Mouse (Mus musculus) spleen, adult 12 weeks (tissue): ENCODE results near the gene Phlpp1.

Source experiments
- DNase-seq: peaks from one replicate; pipeline ENCODE4 v3.0.0; 2022; ENCODE audit warnings: low spot score

Phlpp1 gene

DNA sequence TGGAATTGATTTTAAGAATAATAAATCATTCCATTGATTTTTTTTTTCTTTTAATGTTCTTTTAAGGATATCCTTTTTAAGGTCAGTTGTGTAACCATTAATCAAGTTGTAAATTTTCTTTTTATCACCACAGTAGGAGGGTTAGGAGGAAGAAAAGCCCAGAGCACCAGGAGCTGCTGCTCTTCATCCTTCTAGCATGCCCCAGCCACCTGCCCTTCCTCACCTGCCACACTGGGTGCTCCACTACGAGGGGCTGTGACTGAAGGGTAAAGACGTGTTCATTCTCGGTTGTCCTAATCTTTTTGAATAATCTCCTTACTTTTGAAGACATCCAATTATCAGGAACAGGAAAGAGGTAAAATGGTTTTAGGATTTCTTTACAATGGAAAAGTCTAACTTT, 22.7 kb downstream of the Phlpp1 start:
- no peak for DNase-seq

- no peak for DNase-seq
Observed at GRCm38 (mm10) chr1:106197991-106198390, 26.4 kb downstream of the Phlpp1 start.

DNA sequence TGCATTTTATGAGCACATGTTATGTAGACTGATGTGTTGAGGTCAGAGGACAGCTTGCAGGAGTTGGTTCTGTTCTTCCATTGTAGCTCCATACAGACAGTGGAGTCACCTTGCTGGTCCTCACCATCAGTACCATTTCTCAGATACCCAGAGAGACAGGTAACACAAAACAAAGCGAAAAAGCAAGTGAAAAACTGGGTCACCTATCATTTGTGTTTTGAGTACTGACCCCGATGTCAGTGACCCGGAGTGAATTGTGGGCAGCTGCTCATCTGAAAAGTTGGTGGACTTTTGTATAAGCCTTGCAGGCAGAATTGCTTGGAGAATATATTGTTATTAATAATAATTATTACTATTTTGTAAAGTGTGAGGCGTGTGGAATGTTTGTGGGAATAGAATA, 27.6 kb downstream of the Phlpp1 start:
- no peak for DNase-seq

- DNase-seq: no peak
Observed at GRCm38 (mm10) chr1:106199686-106200085, 28.1 kb downstream of the Phlpp1 start.

DNA sequence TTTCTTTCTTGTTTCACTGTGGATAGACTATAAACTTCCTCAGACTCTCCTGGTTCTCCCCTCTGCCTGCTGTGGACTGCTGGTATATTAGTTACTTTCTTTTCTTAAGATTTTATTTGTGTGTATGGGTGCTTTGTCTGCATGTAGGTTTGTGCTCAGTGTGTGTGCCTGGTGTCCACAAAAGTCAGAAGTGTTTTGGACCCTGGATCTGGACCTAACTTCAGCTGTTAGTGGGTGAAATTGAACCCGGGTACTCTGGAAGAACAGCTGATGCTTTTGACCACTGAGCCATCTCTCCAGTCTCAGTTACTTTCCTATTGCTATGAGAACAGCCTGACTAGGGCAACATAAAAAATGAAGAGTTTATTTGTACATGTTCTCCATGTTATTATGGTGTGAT, 29.5 kb downstream of the Phlpp1 start:
- no peak for DNase-seq

DNA sequence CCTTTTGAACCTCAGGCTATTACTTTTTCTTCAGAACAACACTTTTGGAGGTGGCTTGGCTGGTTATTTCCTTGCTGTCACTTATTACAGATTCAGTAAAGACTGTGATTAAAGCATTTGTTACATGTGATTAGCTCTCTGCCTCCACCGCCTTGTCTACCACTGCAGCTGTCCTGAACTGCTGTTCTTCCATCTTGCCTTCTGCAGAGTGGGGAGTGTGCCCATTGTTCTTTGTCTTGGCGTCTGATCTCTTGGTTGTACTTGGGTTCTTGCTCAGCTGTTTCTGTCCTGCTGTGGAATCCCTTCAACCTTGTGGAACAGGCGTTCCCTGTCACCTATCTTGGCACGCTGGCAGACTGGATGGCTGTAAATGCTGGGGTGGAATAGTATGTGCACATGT, 30.4 kb downstream of the Phlpp1 start:
- DNase-seq: no peak

DNA sequence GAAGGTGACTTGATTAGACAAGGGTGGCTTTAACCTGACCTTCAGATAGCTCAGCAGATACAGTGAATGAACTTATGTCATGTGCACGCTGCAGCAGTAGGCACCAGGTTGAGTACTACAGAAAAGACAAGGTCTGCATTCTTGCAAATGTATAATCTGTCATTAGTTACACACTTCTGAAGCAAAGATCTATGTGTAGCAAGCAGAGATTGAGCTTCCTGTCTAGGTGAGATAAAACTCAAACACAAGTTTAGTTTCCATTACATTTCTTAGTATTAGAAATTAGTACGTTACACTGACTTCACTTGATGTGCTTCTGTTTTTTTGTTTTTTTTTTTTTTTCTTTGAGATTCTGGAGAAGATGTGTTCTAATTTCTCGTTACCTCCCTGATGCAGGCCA, 32.4 kb downstream of the Phlpp1 start:
- no peak for DNase-seq

DNA sequence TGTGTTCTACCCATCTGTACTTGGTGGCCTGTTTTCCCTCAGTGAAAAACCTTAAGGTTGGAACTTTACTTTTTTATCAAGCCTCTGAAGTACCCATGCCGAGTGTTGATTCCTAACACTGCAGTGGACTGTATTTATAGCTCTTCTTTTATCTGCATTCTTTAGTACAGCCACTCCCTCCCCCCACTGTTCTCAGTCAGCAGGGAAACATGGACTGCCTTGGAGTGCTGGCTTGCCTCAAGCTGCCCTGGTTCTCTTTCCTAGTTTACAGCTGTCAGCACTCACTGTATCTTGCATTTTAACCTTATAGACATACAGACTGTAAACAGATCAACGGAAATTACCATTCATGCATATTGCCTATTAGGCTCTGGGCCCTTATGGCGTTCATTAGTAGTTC, 32.8 kb downstream of the Phlpp1 start:
- no peak for DNase-seq

GRCm38 (mm10) chr1:106208581-106208980, 37.0 kb downstream of the Phlpp1 start:
- no peak for DNase-seq

- no peak for DNase-seq
Observed at GRCm38 (mm10) chr1:106210461-106210860, 38.9 kb downstream of the Phlpp1 start.

GRCm38 (mm10) chr1:106211146-106211545, 39.6 kb downstream of the Phlpp1 start:
- no peak for DNase-seq

- DNase-seq: no peak
Observed at GRCm38 (mm10) chr1:106220431-106220830, 48.9 kb downstream of the Phlpp1 start.

DNA sequence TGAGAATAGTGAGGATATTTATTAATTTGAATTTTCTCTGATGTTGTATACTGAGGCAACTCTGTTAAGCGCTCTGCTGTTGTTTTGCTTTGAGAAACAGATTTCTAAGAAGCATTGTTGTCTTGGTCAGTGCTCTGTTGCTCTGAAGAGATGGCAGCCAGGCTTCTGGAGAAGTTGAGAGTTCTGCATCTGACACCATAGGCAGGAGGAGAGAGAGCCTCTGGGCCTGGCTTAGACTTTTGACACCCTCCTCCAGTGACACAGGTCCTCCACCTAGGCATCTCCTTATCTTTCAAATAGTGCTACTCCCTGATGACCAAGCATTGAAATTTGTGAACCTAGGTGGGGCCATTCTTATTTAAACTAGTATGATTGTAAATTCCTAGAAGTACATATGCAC, 49.8 kb downstream of the Phlpp1 start:
- no peak for DNase-seq

DNA sequence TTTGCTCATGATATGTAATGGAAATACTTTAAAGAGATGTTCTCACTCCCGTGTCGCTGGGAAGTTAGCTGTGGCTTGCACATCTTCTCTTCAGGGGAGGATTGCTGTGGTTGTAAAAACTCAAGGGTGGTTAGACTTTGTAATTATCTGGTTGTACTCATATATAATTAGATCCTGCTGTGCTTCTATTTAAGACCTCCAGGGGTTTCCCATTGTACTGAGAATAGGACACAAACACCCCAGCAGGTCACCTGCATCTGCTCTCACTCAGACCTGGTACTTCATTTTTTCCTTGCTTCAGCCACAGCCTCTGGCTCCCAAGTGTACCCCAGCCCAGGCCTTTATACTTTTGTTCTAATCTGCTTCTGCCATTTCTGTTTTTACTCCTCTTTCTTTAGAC, 50.4 kb downstream of the Phlpp1 start:
- DNase-seq: no peak

DNA sequence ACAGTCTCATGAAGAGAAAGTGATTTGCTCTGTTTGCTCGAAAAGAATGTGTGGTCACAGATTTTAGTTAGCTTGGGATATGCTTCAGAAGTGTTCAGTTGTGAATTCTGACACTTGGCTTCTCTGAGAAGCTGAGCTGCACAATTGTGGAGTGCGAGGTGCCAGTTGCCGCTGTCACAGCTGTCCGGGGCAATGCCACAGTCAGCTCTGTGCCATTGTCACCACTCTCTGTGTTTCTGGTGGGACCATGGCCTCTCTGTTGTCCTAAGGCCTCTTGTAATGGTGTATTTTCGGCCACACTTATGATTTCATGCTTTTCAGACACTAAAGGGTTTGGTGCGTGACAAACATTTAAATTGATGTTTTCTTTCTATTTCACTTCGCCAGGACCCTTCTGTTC, 55.1 kb downstream of the Phlpp1 start:
- no peak for DNase-seq

DNA sequence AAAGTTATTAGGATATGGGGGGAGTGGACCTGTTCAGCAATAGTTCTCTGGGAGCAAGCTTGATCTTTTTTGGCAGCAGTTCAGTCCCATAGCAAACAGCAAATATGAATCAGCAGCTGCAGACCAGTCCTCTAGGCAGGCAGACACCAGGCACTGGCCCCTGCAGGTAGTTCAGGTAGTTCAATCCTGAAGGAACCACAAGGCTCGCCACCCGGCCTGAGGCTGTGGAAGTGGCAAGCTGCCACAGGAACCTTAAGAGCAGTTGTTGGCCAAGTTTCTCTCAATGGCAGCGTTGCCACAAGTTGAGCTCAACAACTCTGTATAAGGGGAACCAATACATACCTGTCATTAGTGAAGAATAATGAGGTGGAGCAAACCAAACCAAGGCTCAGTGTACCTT, 58.8 kb downstream of the Phlpp1 start:
- DNase-seq: no peak

DNA sequence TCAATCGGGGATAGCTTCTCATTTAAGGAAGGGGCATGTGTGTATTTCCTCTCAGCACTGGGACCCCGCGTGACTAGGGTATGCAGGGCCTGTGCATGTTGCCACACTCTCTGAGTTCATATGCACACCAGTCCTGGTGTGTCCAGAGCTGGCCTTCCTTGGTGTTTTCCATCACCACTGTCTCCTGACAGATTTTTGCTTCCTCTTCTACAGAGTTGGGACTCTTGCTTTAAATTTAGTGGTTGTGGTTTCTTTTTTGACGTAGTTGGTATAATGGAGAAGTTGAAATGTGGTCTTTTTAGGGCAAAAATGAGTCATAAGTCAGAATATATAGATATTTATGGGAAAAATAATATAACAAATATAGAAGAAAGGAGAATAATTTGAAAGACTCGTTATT, 59.8 kb downstream of the Phlpp1 start:
- no peak for DNase-seq

- DNase-seq: no peak
Observed at GRCm38 (mm10) chr1:106231805-106232459, 60.4 kb downstream of the Phlpp1 start.

GRCm38 (mm10) chr1:106232460-106232850, 60.9 kb downstream of the Phlpp1 start:
- no peak for DNase-seq

- no peak for DNase-seq
Observed at GRCm38 (mm10) chr1:106236986-106237385, 65.4 kb downstream of the Phlpp1 start.

DNA sequence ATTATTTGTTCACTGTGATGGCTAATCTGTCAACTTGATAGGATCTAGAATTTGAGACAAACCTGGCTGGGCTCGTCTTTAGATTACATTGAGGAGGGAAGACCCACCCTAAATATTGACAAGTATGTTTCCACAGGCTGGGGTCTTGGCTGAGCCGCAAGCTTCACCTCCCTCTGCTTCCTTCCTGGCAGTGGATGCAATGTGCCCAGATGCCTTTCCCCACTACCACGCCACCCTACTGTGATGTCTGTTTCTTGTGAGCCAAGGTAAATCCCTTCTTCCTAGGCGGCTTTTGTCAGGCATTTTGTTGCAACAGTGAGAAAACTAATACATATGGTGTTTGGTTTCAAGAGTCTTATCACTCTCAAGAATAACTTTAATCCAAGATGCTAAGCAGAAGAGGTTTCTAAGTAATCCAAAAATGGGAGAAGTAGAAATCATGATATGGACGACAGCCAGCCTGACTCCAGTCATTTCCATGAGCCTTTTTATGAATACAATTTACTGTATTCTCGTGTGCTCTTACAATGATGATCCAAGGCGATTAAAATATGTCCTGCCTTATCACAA, 68.6 kb downstream of the Phlpp1 start:
- DNase-seq: no peak

DNA sequence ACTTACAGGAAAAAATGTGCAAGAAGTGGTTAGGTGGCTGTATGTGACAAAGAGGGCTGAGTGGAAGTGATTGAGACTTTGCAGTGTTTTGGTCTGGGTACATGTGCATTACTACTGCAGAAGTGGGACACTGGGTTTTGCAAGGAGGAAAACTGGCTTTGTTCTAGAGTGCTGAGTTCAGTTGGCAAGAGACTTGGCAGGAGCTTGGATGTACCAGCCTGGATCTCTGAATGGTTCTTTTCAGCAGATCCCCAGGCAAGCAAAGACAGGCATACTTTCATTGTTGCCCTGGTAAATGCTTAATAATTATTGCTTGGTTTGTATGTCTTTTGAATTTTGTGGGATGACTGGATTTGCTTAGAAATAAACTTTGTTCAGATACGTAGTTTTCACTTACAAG, 69.5 kb downstream of the Phlpp1 start:
- DNase-seq: no peak

DNA sequence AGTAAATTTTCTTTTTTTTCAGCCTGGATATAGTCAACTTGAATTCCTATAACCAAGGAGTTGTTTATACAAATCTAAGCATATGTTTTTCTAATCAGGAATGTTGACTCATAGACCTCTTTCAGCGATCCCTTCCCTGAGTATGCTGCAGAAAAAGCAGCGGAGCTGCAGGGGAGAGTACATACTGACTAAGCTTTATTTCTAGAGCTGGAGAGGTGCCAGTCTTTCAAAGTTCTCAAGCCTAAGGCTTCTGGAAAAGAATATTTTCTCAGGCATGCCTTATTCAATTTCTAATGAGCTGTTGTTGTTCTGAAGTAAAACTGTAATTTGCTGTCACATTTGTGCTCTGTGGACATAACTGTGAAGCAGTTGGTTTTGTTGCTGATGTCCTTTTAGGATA, 70.6 kb downstream of the Phlpp1 start:
- no peak for DNase-seq

- no peak for DNase-seq
Observed at GRCm38 (mm10) chr1:106243371-106243770, 71.8 kb downstream of the Phlpp1 start.
